ENCODE assay signal across 30 mouse cellular contexts in the genomic region with DNA sequence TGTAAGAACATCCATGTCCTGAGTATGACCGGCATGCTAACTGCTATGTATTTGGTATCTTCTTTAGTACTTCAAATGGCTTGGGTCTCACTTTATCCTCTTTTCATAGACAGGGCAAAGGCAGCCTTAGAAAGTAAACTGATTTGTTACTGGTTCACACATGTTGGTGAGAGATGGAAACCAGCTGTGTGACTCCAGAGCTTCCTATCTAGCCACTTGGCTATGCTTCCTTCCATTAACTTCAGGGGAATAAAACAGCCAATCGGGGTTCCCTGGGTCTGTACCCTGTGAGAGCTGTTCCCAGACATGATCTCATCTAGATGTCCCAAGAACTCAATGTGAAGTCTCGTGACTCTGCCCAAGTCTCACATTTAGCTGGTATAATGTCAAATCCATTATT.
DNase-seq lines count a peak whose midpoint lies in the region; ATAC-seq and TF ChIP-seq lines count a peak whose summit lies in the region.
"Had no signal": no experiment of that assay in that cellular context is flagged by ENCODE, and none has a peak within 500 bp of the region (broad histone marks: within the 10 kb centered on the region; RNA-seq: fewer than 3 reads in every experiment).

No protein-coding gene starts in this region.

- TF ChIP-seq POLR2A in heart, adult 2 months (IDR thresholded peaks at IDR 0.05; ENCODE audit: insufficient read depth, low read depth, low read length) = no peak
- TF ChIP-seq POLR2A in limb, embryonic 14.5 days (IDR thresholded peaks at IDR 0.05; ENCODE audit: borderline replicate concordance, extremely low read depth, insufficient read depth, insufficient read length) = no peak

- H3K36me3 ChIP-seq in heart, adult 2 months (ENCODE audit: control insufficient read depth, insufficient read depth, low read length) = no peaks in the 10 kb centered on the region
- no peaks in the 10 kb centered on the region for H3K36me3 ChIP-seq in limb, embryonic 14.5 days (ENCODE audit: control insufficient read depth, insufficient read depth, low read length)
- no peaks in the 10 kb centered on the region for H3K36me3 ChIP-seq in limb, embryonic 10.5 days
- no peaks in the 10 kb centered on the region for H3K36me3 ChIP-seq in heart, postnatal 0 days (replicated peaks; ENCODE audit: control insufficient read depth, insufficient read depth, low read length)
- H3K36me3 ChIP-seq: forebrain, embryonic 12.5 days; limb, embryonic 13.5 days; liver, embryonic 12.5 days; midbrain, embryonic 12.5 days; neural tube, embryonic 12.5 days had no signal

- no peak for TF ChIP-seq EP300 in heart, adult 2 months (IDR thresholded peaks at IDR 0.05; ENCODE audit: insufficient read depth, low read depth, low read length)
- TF ChIP-seq EP300 in heart, postnatal 0 days (IDR thresholded peaks at IDR 0.05; ENCODE audit: low read depth) = no peak

- no peak overlapping the region for H3K4me2 ChIP-seq in limb, embryonic 14.5 days (replicated peaks; ENCODE audit: low read depth, low read length, severe bottlenecking)
- H3K4me2 ChIP-seq in heart, postnatal 0 days (ENCODE audit: low read depth, low read length) = no peak overlapping the region
- H3K4me2 ChIP-seq: forebrain, embryonic 12.5 days; hindbrain, embryonic 14.5 days; limb, embryonic 13.5 days; liver, embryonic 12.5 days; midbrain, embryonic 12.5 days; neural tube, embryonic 12.5 days had no signal

- DNase-seq in heart, adult 9 months (ENCODE audit: low spot score in 2 of 2) = peak; percentile 4 to 7
- DNase-seq in heart, adult 2 months = no peak
- peak; percentile 17 for DNase-seq in limb, embryonic 14.5 days (ENCODE audit: low spot score)
- no peak for DNase-seq in limb, embryonic 10.5 days (ENCODE audit: low spot score)
- peak; percentile 6 for DNase-seq in heart, postnatal 0 days (ENCODE audit: low spot score)
- DNase-seq in lung, postnatal 10 days = peak; percentile 36
- no peak for DNase-seq in adrenal gland, postnatal 36 days
- DNase-seq: adrenal gland, postnatal 14 days; cerebellum, adult 11-12 months; cerebellum, adult 9-11 months; embryo, embryonic 11 days; forebrain, postnatal 0 days; kidney, adult 11 months; kidney, postnatal 25 days; liver, postnatal 0 days; right cerebral cortex, adult 18-20 months; spleen, adult 18-20 months; thymus, postnatal 14 days had no signal

- H3K79me2 ChIP-seq in heart, adult 2 months (replicated peaks; ENCODE audit: control insufficient read depth, insufficient read depth, low read length) = no peaks in the 10 kb centered on the region

- no peak overlapping the region for H3K27ac ChIP-seq in heart, adult 2 months
- no peak overlapping the region for H3K27ac ChIP-seq in limb, embryonic 14.5 days (replicated peaks; ENCODE audit: low read depth, low read length)
- no peak overlapping the region for H3K27ac ChIP-seq in limb, embryonic 10.5 days
- no peak overlapping the region for H3K27ac ChIP-seq in heart, postnatal 0 days (ENCODE audit: low read depth)
- H3K27ac ChIP-seq: forebrain, embryonic 12.5 days; hindbrain, embryonic 14.5 days; left cerebral cortex, adult 2 months; limb, embryonic 13.5 days; liver, embryonic 12.5 days; midbrain, embryonic 12.5 days; neural tube, embryonic 12.5 days had no signal

- H3K4me3 ChIP-seq in heart, adult 2 months = no peak overlapping the region
- no peak overlapping the region for H3K4me3 ChIP-seq in limb, embryonic 14.5 days (replicated peaks; ENCODE audit: low read length)
- H3K4me3 ChIP-seq in limb, embryonic 10.5 days = no peak overlapping the region
- no peak overlapping the region for H3K4me3 ChIP-seq in heart, postnatal 0 days (ENCODE audit: low read depth, low read length)
- H3K4me3 ChIP-seq: erythroblast, embryonic 14.5 days; forebrain, embryonic 12.5 days; left cerebral cortex, adult 2 months; limb, embryonic 13.5 days; liver, embryonic 12.5 days; midbrain, embryonic 12.5 days; myocyte; neural tube, embryonic 12.5 days had no signal

- no peak overlapping the region for H3K9ac ChIP-seq in heart, adult 2 months (ENCODE audit: low read depth, low read length)
- no peak overlapping the region for H3K9ac ChIP-seq in limb, embryonic 14.5 days (ENCODE audit: low read depth, low read length, severe bottlenecking)
- H3K9ac ChIP-seq in heart, postnatal 0 days (replicated peaks; ENCODE audit: low read depth, low read length) = no peak overlapping the region
- H3K9ac ChIP-seq: forebrain, embryonic 12.5 days; forebrain, postnatal 0 days; hindbrain, embryonic 14.5 days; limb, embryonic 13.5 days; liver, embryonic 12.5 days; liver, postnatal 0 days; midbrain, embryonic 12.5 days; neural tube, embryonic 12.5 days had no signal

- ATAC-seq in limb, embryonic 14.5 days (ENCODE audit: low FRiP score, low read depth) = no peak
- 0 out of 2 replicates have a peak, but pooled peaks have one; percentile 33 for ATAC-seq in heart, postnatal 0 days (ENCODE audit: insufficient read depth, low read depth)
- ATAC-seq: CD4-positive, CD25-positive, alpha-beta regulatory T cell, adult 4 months; forebrain, postnatal 0 days; inflammation-experienced regulatory T-cells, adult 6 months; liver, embryonic 12.5 days; liver, postnatal 0 days had no signal

- TF ChIP-seq CTCF in heart, adult 2 months (IDR thresholded peaks at IDR 0.05) = no peak
- no peak for TF ChIP-seq CTCF in heart, postnatal 0 days (IDR thresholded peaks at IDR 0.05; ENCODE audit: low read depth)

- peaks cover 2% of the 10 kb centered on the region; the same call in 1 of the 2 replicates for H3K4me1 ChIP-seq in heart, adult 2 months (ENCODE audit: control insufficient read depth, insufficient read depth, low read length)
- H3K4me1 ChIP-seq in limb, embryonic 14.5 days (ENCODE audit: control insufficient read depth, insufficient read depth, low read length) = peaks cover 3% of the 10 kb centered on the region; the same call in 1 of the 2 replicates
- no peaks in the 10 kb centered on the region for H3K4me1 ChIP-seq in limb, embryonic 10.5 days
- H3K4me1 ChIP-seq in heart, postnatal 0 days (ENCODE audit: control insufficient read depth, insufficient read depth) = no peaks in the 10 kb centered on the region
- H3K4me1 ChIP-seq: forebrain, embryonic 12.5 days; liver, embryonic 12.5 days; midbrain, embryonic 12.5 days; neural tube, embryonic 12.5 days had no signal

- no peaks in the 10 kb centered on the region for H3K9me3 ChIP-seq in limb, embryonic 14.5 days (ENCODE audit: control insufficient read depth, low read length)
- H3K9me3 ChIP-seq in limb, embryonic 10.5 days (replicated peaks) = no peaks in the 10 kb centered on the region
- no peaks in the 10 kb centered on the region for H3K9me3 ChIP-seq in heart, postnatal 0 days (replicated peaks; ENCODE audit: control insufficient read depth, low read length)
- H3K9me3 ChIP-seq: forebrain, embryonic 12.5 days; limb, embryonic 13.5 days; liver, embryonic 12.5 days; midbrain, embryonic 12.5 days; neural tube, embryonic 12.5 days had no signal

- no peaks in the 10 kb centered on the region for H3K27me3 ChIP-seq in heart, adult 2 months (ENCODE audit: control insufficient read depth, insufficient read depth, low read length)
- H3K27me3 ChIP-seq in limb, embryonic 14.5 days (ENCODE audit: control insufficient read depth, insufficient read depth, low read length) = no peaks in the 10 kb centered on the region
- no peaks in the 10 kb centered on the region for H3K27me3 ChIP-seq in limb, embryonic 10.5 days (ENCODE audit: low read depth, poor library complexity, severe bottlenecking)
- no peaks in the 10 kb centered on the region for H3K27me3 ChIP-seq in heart, postnatal 0 days (ENCODE audit: control insufficient read depth, insufficient read depth, low read length)
- H3K27me3 ChIP-seq: forebrain, embryonic 12.5 days; limb, embryonic 13.5 days; liver, embryonic 12.5 days; megakaryocyte, embryonic 14.5 days; midbrain, embryonic 12.5 days; neural tube, embryonic 12.5 days had no signal

- intact Hi-C loops in heart, adult 2 months (cut with DNase I) = no loop called here

- 53% methylated on average over 3 of the region's 3 CpGs for WGBS in heart, adult 2 months
- WGBS in limb, embryonic 14.5 days = 49% methylated on average over 3 of the region's 3 CpGs
- 85% methylated on average over 3 of the region's 3 CpGs for WGBS in limb, embryonic 10.5 days
- 59% methylated on average over 3 of the region's 3 CpGs for WGBS in heart, postnatal 0 days

Comparison
In these comparisons a context has a peak if more than half of its experiments do, and no peak if none do; other contexts are left out.
1. DNase-seq: peak in heart, adult 9 months (2 of 2), limb, embryonic 14.5 days (single experiment), heart, postnatal 0 days (single experiment) and lung, postnatal 10 days (single experiment); none in heart, adult 2 months (0 of 2), limb, embryonic 10.5 days (single experiment) and adrenal gland, postnatal 36 days (0 of 2).